In genomic region chr1:105891032-105891725, GRCm38 (mm10) we compare ENCODE assay signal across 8 mouse cellular contexts.
DNase-seq lines count a peak whose midpoint lies in the region; ATAC-seq and TF ChIP-seq lines count a peak whose summit lies in the region.

No protein-coding gene starts in this region.

- H3K27me3 ChIP-seq in hindbrain, embryonic 10.5 days (ENCODE audit: insufficient read depth, poor library complexity, severe bottlenecking): no peaks in the 10 kb centered on the region
- H3K27me3 ChIP-seq in hindbrain, embryonic 13.5 days: no peaks in the 10 kb centered on the region
- H3K27me3 ChIP-seq in limb, embryonic 12.5 days: no peaks in the 10 kb centered on the region
- H3K27me3 ChIP-seq in myocyte (ENCODE audit: control insufficient read depth, insufficient read depth, insufficient read length): no peaks in the 10 kb centered on the region

- no peak for ATAC-seq in hindbrain, embryonic 13.5 days (ENCODE audit: low FRiP score)
- ATAC-seq in limb, embryonic 12.5 days (ENCODE audit: insufficient number of reproducible peaks, insufficient read depth, low FRiP score, low TSS enrichment, low read depth): peak; percentile 60; the same call in 1 of the 2 replicates

- H3K4me2 ChIP-seq in hindbrain, embryonic 13.5 days: no peak overlapping the region
- H3K4me2 ChIP-seq in limb, embryonic 12.5 days: no peak overlapping the region
- H3K4me2 ChIP-seq in myocyte (ENCODE audit: low read depth): peak overlapping the region; percentile 43

- no peak overlapping the region for H3K9ac ChIP-seq in hindbrain, embryonic 13.5 days
- no peak overlapping the region for H3K9ac ChIP-seq in limb, embryonic 12.5 days (replicated peaks)

- no peak for TF ChIP-seq POLR2A in myocyte (IDR thresholded peaks at IDR 0.05; ENCODE audit: insufficient read length, low read depth)

- DNase-seq in hindbrain, embryonic 10.5 days (ENCODE audit: low spot score): peak; percentile 80
- peak; percentile 95 to 98 for DNase-seq in cerebellum, postnatal 14 days
- peak; percentile 87 to 88 for DNase-seq in gastrocnemius, postnatal 36 days
- peak; percentile 91 for DNase-seq in kidney, adult 9 months
- peak; percentile 70 to 78 for DNase-seq in spleen, postnatal 36 days (ENCODE audit: low spot score in 2 of 2)

- intact Hi-C loops in gastrocnemius, postnatal 36 days (cut with DNase I): loop anchor here (5.0 kb wide), 1 partner anchor 101 kb away; the partner anchor contains the start of gene Zcchc2

- no peaks in the 10 kb centered on the region for H3K9me3 ChIP-seq in hindbrain, embryonic 10.5 days
- no peaks in the 10 kb centered on the region for H3K9me3 ChIP-seq in hindbrain, embryonic 13.5 days
- no peaks in the 10 kb centered on the region for H3K9me3 ChIP-seq in limb, embryonic 12.5 days

- no peak overlapping the region for H3ac ChIP-seq in myocyte (ENCODE audit: control insufficient read depth, insufficient read length)

- H3K36me3 ChIP-seq in hindbrain, embryonic 10.5 days: no peaks in the 10 kb centered on the region
- H3K36me3 ChIP-seq in hindbrain, embryonic 13.5 days: no peaks in the 10 kb centered on the region
- no peaks in the 10 kb centered on the region for H3K36me3 ChIP-seq in limb, embryonic 12.5 days
- no peaks in the 10 kb centered on the region for H3K36me3 ChIP-seq in myocyte (ENCODE audit: control insufficient read depth, insufficient read depth)

- no peak overlapping the region for H3K4me3 ChIP-seq in hindbrain, embryonic 10.5 days
- H3K4me3 ChIP-seq in hindbrain, embryonic 13.5 days: no peak overlapping the region
- no peak overlapping the region for H3K4me3 ChIP-seq in limb, embryonic 12.5 days (replicated peaks)
- H3K4me3 ChIP-seq in myocyte: no peak overlapping the region

- 43% methylated on average over 15 of the region's 15 CpGs for WGBS in hindbrain, embryonic 10.5 days
- 39% methylated on average over 15 of the region's 15 CpGs for WGBS in hindbrain, embryonic 13.5 days
- WGBS in limb, embryonic 12.5 days: 36% methylated on average over 15 of the region's 15 CpGs

- no peaks in the 10 kb centered on the region for H3K79me2 ChIP-seq in myocyte (ENCODE audit: control insufficient read depth, insufficient read depth)

- no peak overlapping the region for H3K27ac ChIP-seq in hindbrain, embryonic 10.5 days
- no peak overlapping the region for H3K27ac ChIP-seq in hindbrain, embryonic 13.5 days
- no peak overlapping the region for H3K27ac ChIP-seq in limb, embryonic 12.5 days

- peaks cover 10% of the 10 kb centered on the region; the same call in 1 of the 2 replicates for H3K4me1 ChIP-seq in hindbrain, embryonic 10.5 days (replicated peaks)
- H3K4me1 ChIP-seq in hindbrain, embryonic 13.5 days (replicated peaks): no peaks in the 10 kb centered on the region
- no peaks in the 10 kb centered on the region for H3K4me1 ChIP-seq in limb, embryonic 12.5 days (replicated peaks)

TF ChIP-seq in myocyte, 11 proteins besides CTCF, POLR2A, EP300 and RAD21:
- TF ChIP-seq MAX (IDR thresholded peaks at IDR 0.05; ENCODE audit: low read depth) (no peak), MYOD1 (IDR thresholded peaks at IDR 0.05; ENCODE audit: control insufficient read depth in 1 of 3, insufficient read length in 2 of 3, low read depth in 2 of 3) (no peak)
